Mouse (Mus musculus) stomach, embryonic 16.5 days (tissue): ENCODE measurements around the gene Tsacc. TPM values are rescaled to one million over a fixed set of nuclear protein-coding genes. Genes with fewer than 3 reads are reported as not detected.

Experiments
- ATAC-seq: fragments of 200-750 bp; cut with Nextera tagmentation; 2 replicates; pipeline ENCODE4 v1.8.0; 2017; ENCODE audit warnings: moderate number of reproducible peaks, moderate TSS enrichment; ENCODE audit not compliant: insufficient read depth, low FRiP score
- H3K27ac ChIP-seq: fragments of 300-500 bp; sonication (generic); 2 replicates; pipeline ENCODE4 v1.5.1; 2014; ENCODE audit warnings: low read length
- H3K27me3 ChIP-seq: fragments of 300-500 bp; sonication (generic); 2 replicates; pipeline ENCODE4 v1.6.1; 2014; ENCODE audit warnings: low read length, control low read depth, mixed read lengths; ENCODE audit not compliant: control insufficient read depth, insufficient read depth
- H3K36me3 ChIP-seq: fragments of 300-500 bp; sonication (generic); 2 replicates; pipeline ENCODE4 v1.6.1; 2014; ENCODE audit warnings: low read length; ENCODE audit not compliant: control insufficient read depth, insufficient read depth
- H3K4me1 ChIP-seq: fragments of 300-500 bp; sonication (generic); 2 replicates; pipeline ENCODE4 v1.6.1; 2014; ENCODE audit warnings: low read length, control low read depth, mixed read lengths; ENCODE audit not compliant: control insufficient read depth, insufficient read depth
- H3K4me2 ChIP-seq: fragments of 300-500 bp; sonication (generic); 2 replicates; pipeline ENCODE4 v1.6.1; 2014; ENCODE audit warnings: low read depth, low read length, mixed read lengths
- H3K4me3 ChIP-seq: fragments of 300-500 bp; sonication (generic); replicated peaks from 2 replicates; pipeline ENCODE4 v1.5.1; 2014; ENCODE audit warnings: mild to moderate bottlenecking, low read length
- H3K9ac ChIP-seq: fragments of 300-500 bp; sonication (generic); 2 replicates; pipeline ENCODE4 v1.6.1; 2014; ENCODE audit warnings: low read length
- H3K9me3 ChIP-seq: fragments of 300-500 bp; sonication (generic); replicated peaks from 2 replicates; pipeline ENCODE4 v1.6.1; 2016; ENCODE audit warnings: low read length, control low read depth; ENCODE audit not compliant: control insufficient read depth
- WGBS: fragments of 180-500 bp; shearing (Covaris S2); extraction: QIAGEN DNeasy Blood & Tissue Kit; methylation state at CpG from one replicate; pipeline ENCODE4 v1.1.7; 2014; 5-methylcytosine and 5-hydroxymethylcytosine counted together
- polyA plus RNA-seq: library from polyadenylated mRNA; unstranded; fragments of >200 nt; fragmentation: Nextera tagmentation; extraction: Ambion mirVana; gene quantifications from 2 replicates; pipeline ENCODE4 v1.2.1, GENCODE M21; 2015

The Tsacc gene
- 10.0 and 12.0 TPM in 2 replicates for polyA plus RNA-seq

DNA sequence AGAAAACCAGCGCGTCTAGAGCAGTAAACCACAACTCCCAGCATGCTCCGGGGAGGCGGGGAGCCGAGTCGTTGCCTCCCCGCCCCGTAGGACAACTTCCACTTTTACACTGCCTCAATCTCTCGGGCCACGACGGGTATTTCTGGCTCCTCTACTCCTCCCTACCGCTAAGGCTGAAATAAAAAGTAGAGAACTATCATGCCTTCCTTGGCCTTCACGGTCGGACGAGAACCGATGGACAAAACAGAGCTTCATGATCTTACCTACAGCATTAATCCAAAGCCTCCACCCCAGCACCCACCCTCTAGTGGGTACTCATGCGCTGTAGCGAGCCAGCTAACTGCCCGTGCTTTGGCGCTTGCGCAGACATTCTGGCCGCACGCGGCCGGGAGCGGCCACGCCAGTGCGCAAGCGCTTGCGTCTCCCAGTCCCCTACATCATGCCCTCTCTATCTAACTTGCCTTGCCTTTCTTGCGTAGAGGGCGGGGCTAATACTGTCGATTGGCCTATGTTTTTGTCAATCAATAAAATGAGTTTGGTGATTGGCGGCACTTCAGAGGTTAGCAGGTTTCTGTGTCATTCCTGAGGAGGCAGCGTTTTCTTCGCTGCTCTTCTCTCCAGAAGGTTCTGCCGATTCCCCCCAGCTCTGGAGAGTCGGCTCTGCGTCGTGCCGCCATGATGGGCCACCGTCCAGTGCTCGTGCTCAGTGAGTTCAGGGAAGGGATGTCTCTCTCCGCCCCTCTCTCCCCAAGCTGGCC is at the start of gene Tsacc, which contains the start of gene Cct3:
Tsacc (minus strand) TSS at position 439 of the 758 bp plus-strand sequence.
Cct3 (plus strand) TSS at position 556 of the 758 bp plus-strand sequence.
- Histone ChIP-seq H3K27me3 (no peaks in the 10 kb centered on the region), H3K4me3 (peak within 1 kb of the TSS; percentile 69)
- under 1% methylated on average over 44 of the region's 44 CpGs for WGBS

DNA sequence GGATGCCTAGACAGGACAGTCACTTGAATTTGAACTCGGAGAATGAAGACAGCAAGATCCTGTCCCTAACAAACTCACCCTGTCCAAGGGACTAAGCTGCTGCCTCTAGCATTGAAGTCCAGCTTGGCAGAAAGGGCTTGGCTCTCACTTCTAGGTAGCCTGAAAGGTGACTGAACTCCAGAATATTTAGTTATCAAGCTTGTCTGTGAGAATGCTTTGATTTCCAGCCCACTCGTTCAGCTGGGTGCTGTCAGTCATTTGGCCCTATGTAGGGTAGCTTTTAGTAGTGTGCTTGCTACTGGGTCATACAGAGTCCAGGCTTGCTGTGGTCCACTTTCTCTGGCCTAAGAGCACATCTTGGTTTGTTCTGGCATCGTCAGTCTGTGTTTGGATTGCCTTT is 42.2 kb upstream of the Tsacc start:
- Histone ChIP-seq H3K4me2 (no peak overlapping the region), H3K4me3 (no peak overlapping the region), H3K9me3 (no peaks in the 10 kb centered on the region), H3K27me3 (no peaks in the 10 kb centered on the region), H3K4me1 (peaks cover 30% of the 10 kb centered on the region), H3K9ac (no peak overlapping the region), H3K27ac (no peak overlapping the region), H3K36me3 (peaks cover 12% of the 10 kb centered on the region)
- no peak for ATAC-seq
- 73% methylated on average over 3 of the region's 3 CpGs for whole genome bisulfite sequencing

More for the DNA sequence above, at the start of gene Tsacc, which contains the start of gene Cct3:
- ATAC-seq = peak; percentile 98
- Histone ChIP-seq H3K9me3 (no peaks in the 10 kb centered on the region), H3K9ac (peak within 1 kb of the TSS; percentile 95), H3K27ac (peak within 1 kb of the TSS; percentile 97), H3K4me2 (peak within 1 kb of the TSS; percentile 93), H3K4me1 (peaks cover 11% of the 10 kb centered on the region), H3K36me3 (peaks cover 14% of the 10 kb centered on the region)

DNA sequence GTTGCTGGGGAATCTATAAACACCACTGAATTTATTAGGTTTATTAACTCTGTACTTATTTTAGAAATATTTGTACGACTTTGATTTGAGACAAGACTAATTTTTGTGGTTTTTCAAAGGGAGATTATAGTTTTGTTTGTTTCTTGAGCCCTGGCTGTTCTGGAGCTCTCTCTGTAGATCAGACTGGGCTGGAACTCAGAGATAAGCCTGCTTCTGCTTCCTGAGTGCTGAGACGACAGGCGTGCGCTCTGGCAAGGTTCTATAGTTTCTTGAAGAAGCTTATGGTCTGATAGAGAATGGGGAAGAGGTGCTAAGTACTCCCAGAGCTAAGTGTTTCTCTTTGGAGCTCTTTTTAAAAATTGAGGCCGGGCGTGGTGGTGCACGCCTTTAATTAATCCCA is 41.5 kb upstream of the Tsacc start:
- no peak for ATAC-seq
- Histone ChIP-seq H3K4me3 (no peak overlapping the region), H3K27me3 (no peaks in the 10 kb centered on the region), H3K36me3 (peaks cover 7% of the 10 kb centered on the region; the same call in 1 of the 2 replicates), H3K9me3 (no peaks in the 10 kb centered on the region), H3K4me2 (no peak overlapping the region), H3K27ac (no peak overlapping the region), H3K4me1 (peaks cover 30% of the 10 kb centered on the region), H3K9ac (no peak overlapping the region)
- 83% methylated on average over 7 of the region's 7 CpGs for WGBS

DNA sequence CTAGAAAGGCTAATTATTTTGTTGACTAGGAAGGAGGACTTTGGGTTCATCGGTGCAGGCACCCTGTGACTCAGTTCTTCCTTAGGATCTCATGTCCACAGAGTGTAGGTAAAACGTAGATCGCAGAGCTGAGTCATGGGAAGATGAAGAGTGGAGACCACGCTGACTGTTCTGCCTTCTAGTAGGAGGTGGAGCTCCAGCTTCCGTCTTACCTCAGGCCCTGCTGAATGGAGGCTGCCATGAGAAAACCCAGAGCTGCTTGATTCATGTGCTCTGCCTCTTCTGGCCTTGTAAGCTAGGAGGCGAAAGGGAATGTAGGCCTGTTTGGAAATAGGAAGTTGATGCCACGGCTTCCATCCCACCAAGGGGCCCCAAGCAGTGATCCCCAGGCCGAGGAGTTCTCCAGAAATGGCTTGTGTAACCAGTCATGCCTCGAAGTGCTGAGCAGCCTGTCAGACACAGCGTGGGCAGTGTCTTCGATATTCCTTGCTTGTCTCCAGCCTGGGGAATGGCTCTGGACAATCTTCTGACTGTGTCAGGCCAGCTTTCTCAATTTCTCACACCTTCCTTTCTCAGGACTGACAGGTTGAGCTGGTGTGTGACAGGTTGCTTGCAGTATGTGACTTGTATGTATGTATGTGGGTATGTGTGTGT is 40.7 kb upstream of the Tsacc start:
- H3K9ac ChIP-seq = peak overlapping the region; percentile 39; the same call in 1 of the 2 replicates
- H3K4me2 ChIP-seq = peak overlapping the region; percentile 84
- H3K27ac ChIP-seq = peak overlapping the region; percentile 97
- peaks cover 34% of the 10 kb centered on the region for H3K4me1 ChIP-seq
- no peaks in the 10 kb centered on the region for H3K27me3 ChIP-seq
- H3K4me3 ChIP-seq = peak overlapping the region; percentile 83
- ATAC-seq = no peak
- H3K9me3 ChIP-seq = no peaks in the 10 kb centered on the region
- H3K36me3 ChIP-seq = peaks cover 7% of the 10 kb centered on the region; the same call in 1 of the 2 replicates
- WGBS = 55% methylated on average over 11 of the region's 11 CpGs

DNA sequence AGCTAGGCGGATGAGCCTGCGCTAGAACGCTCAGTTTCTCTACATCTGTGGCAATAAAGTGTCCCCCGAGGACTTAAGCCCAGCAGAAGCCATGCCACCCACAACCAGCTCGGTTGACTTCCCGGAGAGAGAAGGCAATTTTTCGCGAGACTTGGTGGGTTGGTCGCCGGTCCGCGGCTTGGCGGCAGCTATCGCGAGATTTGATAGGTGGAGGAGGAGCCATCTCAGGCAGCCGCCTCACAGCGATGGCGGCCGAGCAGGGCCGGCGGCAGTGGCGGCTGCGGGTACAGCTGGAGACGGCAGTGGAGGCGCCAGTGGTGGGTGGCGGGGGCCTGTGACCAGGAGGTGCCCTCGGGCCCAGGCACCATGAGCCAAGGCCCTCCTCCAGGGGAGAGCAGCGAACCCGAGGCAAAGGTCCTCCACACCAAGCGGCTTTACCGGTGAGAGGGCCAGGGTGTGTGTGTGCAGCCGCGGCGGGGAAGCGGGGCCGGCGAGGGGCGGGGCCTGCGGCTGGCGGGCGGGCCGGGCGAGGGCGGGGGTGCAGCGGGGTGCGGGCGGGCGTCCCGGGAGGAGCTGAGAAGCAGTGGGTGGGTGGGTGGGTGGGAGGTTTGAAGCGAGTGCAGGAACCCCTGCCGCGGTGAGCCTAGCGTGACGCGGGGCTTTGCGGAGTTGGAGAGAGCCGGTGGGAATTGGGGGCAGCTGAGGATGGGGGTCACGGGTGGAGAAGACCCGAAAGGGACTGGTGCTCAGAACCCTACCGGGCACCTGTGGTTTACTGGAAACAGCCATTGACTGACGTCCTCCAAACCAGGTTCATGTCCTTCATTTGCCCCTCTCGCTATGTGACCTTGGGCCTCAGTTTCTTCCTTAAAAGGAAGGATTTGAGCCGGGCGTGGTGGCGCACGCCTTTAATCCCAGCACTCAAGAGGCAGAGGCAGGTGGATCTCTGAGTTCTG is 39.5 kb upstream of the Tsacc start, which contains the start of the genes Tmem79 and Smg5:
Tmem79 (minus strand) TSS at position 91 of the 956 bp plus-strand sequence.
Smg5 (plus strand) TSS at position 203 of the 956 bp plus-strand sequence.
- Histone ChIP-seq H3K36me3 (no peaks in the 10 kb centered on the region), H3K9ac (peak within 1 kb of the TSS; percentile 93), H3K4me3 (peak within 1 kb of the TSS; percentile 83), H3K4me1 (peaks cover 34% of the 10 kb centered on the region), H3K9me3 (no peaks in the 10 kb centered on the region), H3K27ac (peak within 1 kb of the TSS; percentile 97), H3K4me2 (peak within 1 kb of the TSS; percentile 84), H3K27me3 (no peaks in the 10 kb centered on the region)
- peak; percentile 91 for ATAC-seq
- WGBS = 1% methylated on average over 56 of the region's 66 CpGs

DNA sequence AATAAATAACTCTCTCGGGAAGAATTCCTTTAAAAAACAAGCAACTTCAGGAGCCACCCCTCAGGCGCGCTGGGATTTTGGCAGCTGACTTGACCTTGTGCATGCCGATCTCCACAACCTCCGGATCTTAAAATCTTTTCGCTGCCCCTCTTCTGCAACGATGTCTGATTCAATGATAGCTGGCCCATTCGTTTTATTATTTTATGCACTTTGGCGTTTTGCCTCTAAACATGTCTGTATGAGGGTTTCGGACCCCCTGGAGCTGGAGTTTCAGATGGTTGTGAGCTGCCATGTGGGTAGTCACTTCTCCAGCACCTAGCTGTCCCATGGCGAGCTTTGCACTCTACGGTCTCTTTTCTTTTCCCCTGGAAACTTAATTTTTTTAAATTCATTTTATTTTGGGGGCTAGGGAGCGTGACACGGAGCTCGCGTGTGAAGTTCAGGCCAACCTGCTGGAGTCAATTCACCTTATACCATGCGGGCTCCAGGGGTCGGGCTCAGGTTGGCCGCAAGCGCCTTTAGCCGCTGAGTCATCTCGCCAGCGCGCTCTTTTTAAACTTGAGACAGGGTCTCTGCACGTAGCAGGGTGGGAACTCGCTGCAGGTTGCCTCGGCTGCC is 38.7 kb upstream of the Tsacc start:
- H3K4me3 ChIP-seq = peak overlapping the region; percentile 83
- under 1% methylated on average over 27 of the region's 27 CpGs for WGBS

DNA sequence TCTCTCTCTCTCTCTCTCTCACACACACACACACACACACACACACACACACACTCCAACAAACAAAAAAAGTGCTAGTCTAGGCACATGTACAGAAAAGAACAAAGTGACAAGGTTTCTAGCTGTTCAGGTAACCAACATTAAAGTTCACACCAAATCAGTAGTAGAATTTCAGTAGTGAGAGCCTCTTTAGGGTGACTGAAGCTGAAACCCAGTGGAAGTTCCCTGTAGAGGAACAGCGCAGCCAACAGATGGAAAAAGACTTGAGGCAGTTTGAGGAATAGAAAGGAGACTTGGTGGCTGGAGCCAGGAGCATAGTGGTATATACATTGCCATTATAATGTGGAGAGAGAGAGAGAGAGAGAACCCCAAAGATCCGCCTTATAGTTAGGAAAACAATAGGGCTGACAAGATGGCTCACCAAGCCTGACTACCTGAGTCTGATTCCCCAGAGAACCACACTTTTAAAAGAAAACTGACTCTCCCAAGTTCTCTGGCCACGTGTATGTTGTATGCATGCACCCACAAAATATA is 38.2 kb upstream of the Tsacc start:
- no peaks in the 10 kb centered on the region for H3K27me3 ChIP-seq
- H3K4me1 ChIP-seq = peaks cover 34% of the 10 kb centered on the region
- WGBS = 34% methylated on average over 3 of the region's 3 CpGs
- peak overlapping the region; percentile 84 for H3K4me2 ChIP-seq
- no peaks in the 10 kb centered on the region for H3K9me3 ChIP-seq
- H3K27ac ChIP-seq = peak overlapping the region; percentile 97
- H3K9ac ChIP-seq = peak overlapping the region; percentile 93
- H3K4me3 ChIP-seq = peak overlapping the region; percentile 83
- H3K36me3 ChIP-seq = no peaks in the 10 kb centered on the region
- no peak for ATAC-seq

More for the DNA sequence above, 38.7 kb upstream of the Tsacc start:
- Histone ChIP-seq H3K4me2 (peak overlapping the region; percentile 84), H3K9ac (peak overlapping the region; percentile 93), H3K27me3 (no peaks in the 10 kb centered on the region), H3K27ac (peak overlapping the region; percentile 97), H3K4me1 (peaks cover 34% of the 10 kb centered on the region), H3K9me3 (no peaks in the 10 kb centered on the region), H3K36me3 (no peaks in the 10 kb centered on the region)
- ATAC-seq = peak; percentile 18; the same call in 1 of the 2 replicates
